ENCODE assay signal across 8 mouse cellular contexts in genomic region chr15:100761419-100762185, GRCm38 (mm10). TPM values are rescaled to one million over a fixed set of nuclear protein-coding genes. Genes with fewer than 3 reads are reported as not detected.
DNase-seq lines count a peak whose midpoint lies in the region; ATAC-seq lines count a peak whose summit lies in the region.

Slc4a8 (plus strand) TSS chr15:100761747.

- H3K9me3 ChIP-seq in intestine, embryonic 15.5 days: no peaks in the 10 kb centered on the region

- H3K4me3 ChIP-seq in intestine, embryonic 15.5 days (replicated peaks): peak within 1 kb of the TSS; percentile 68

- peak within 1 kb of the TSS; percentile 50 for H3K9ac ChIP-seq in intestine, embryonic 15.5 days

- peaks cover 4% of the 10 kb centered on the region; the same call in 1 of the 2 replicates for H3K27me3 ChIP-seq in intestine, embryonic 15.5 days (replicated peaks)

- intact Hi-C loops in gastrocnemius, postnatal 36 days (cut with DNase I): loop anchor here (5.0 to 10.0 kb wide), 2 partner anchors 81 to 343 kb away; no protein-coding TSS in a partner anchor
- intact Hi-C loops in left cerebral cortex, postnatal 25 days (cut with DNase I): loop anchor here (2.0 kb wide), 1 partner anchor 109 kb away; no protein-coding TSS in a partner anchor

- DNase-seq in adipocyte (ENCODE audit: low spot score): peak; percentile 20
- DNase-seq in embryo, embryonic 11 days: peak; percentile 97
- DNase-seq in gastrocnemius, postnatal 36 days: peak; percentile 44 to 71
- peak; percentile 95 to 97 for DNase-seq in left cerebral cortex, postnatal 25 days (ENCODE audit: low spot score in 2 of 2)
- DNase-seq in mesoderm, embryonic 11.5 days (ENCODE audit: low read depth, low spot score): peak; percentile 94
- DNase-seq in right cerebral cortex, postnatal 25 days: peak; percentile 96
- DNase-seq in urinary bladder, postnatal 36 days (ENCODE audit: low spot score in 2 of 2): peak; percentile 78 to 86

- peak within 1 kb of the TSS; percentile 95 for H3K4me2 ChIP-seq in intestine, embryonic 15.5 days (replicated peaks)

- H3K36me3 ChIP-seq in intestine, embryonic 15.5 days: no peaks in the 10 kb centered on the region

- peak; percentile 95 for ATAC-seq in intestine, embryonic 15.5 days

- H3K27ac ChIP-seq in intestine, embryonic 15.5 days: peak within 1 kb of the TSS; percentile 55

- WGBS in intestine, embryonic 15.5 days: under 1% methylated on average over 46 of the region's 64 CpGs

- H3K4me1 ChIP-seq in intestine, embryonic 15.5 days (replicated peaks): peaks cover 7% of the 10 kb centered on the region; the same call in 1 of the 2 replicates

RNA-seq across cellular contexts. Expression of gene Slc4a8, which starts in this region (rescaled TPM):
- 1 to 10 TPM; 1.6 to 2.0 TPM for total RNA-seq in gastrocnemius, postnatal 36 days (2021)
- polyA plus RNA-seq in intestine, embryonic 15.5 days (2015; fragmentation: Nextera tagmentation; extraction: Ambion mirVana): 4.4 and 5.0 TPM in 2 replicates
- 10 to 100 TPM; 66.5 to 79.7 TPM for total RNA-seq in left cerebral cortex, postnatal 25 days (2021)

Comparison
In these comparisons a context has a peak if more than half of its experiments do, and no peak if none do; other contexts are left out.
1. Peak in every context shown above with its lines: DNase-seq, ATAC-seq, H3K4me3 ChIP-seq and H3K27ac ChIP-seq.
2. RNA of gene Slc4a8 (total RNA-seq): 66.5 to 79.7 TPM in left cerebral cortex, postnatal 25 days; 1.6 to 2.0 TPM in gastrocnemius, postnatal 36 days; every median in the first group is over 10 times any median in the second.
3. DNase-seq: peak in every context shown above with its lines; median percentile 97 in embryo, embryonic 11 days; 96 in left cerebral cortex, postnatal 25 days; 96 in right cerebral cortex, postnatal 25 days; 94 in mesoderm, embryonic 11.5 days; 82 in urinary bladder, postnatal 36 days; 58 in gastrocnemius, postnatal 36 days; 20 in adipocyte.